Mouse (Mus musculus): ENCODE results near the gene Olfr1046.
"Not testable (repeated sequence)": the region's sequence is repeated elsewhere in the genome, so short reads cannot be mapped to it uniquely, and the experiment has no call there.

Gene Olfr1046

GRCm38 (mm10) chr2:86219214-86219613 is at the start of gene Olfr1046:
Olfr1046 (minus strand) TSS chr2:86219314.
- DNase-seq = no peak

- not testable (repeated sequence) for DNase-seq
Observed at GRCm38 (mm10) chr2:86258228-86258627, 39.1 kb upstream of the Olfr1046 start, which contains the start of gene Olfr1049. Olfr1049 (minus strand) TSS chr2:86258328.

GRCm38 (mm10) chr2:86240189-86240588 is 21.1 kb upstream of the Olfr1046 start, which contains the start of gene Olfr1048:
Olfr1048 (minus strand) TSS chr2:86240289.
- no peak for DNase-seq

GRCm38 (mm10) chr2:86231301-86231700 is 12.2 kb upstream of the Olfr1046 start, which contains the start of gene Olfr1047:
Olfr1047 (minus strand) TSS chr2:86231401.
- DNase-seq = no peak

- no peak for DNase-seq
Observed at GRCm38 (mm10) chr2:86202909-86203308, 16.2 kb downstream of the Olfr1046 start, which contains the start of gene Olfr1045. Olfr1045 (minus strand) TSS chr2:86203009.

DNA sequence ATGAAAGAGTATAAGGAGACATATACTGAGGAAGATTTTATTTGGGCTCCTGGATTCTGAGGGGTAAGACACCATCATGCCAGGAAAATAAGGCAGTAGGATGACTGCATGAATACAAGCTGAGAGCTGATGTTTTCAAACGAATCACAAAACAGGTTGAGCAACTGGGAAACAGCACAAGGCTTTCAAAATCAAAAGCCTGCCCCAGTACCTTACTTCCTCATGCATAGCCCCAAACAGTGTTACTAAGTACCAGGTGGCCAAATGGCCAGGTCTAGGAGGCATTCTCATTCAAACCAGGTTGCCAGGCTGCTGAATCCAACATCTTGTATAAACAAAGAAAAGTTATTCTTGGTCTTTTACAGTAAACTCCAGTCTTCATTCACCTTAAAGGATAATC is 23.3 kb downstream of the Olfr1046 start:
- DNase-seq = no peak

DNA sequence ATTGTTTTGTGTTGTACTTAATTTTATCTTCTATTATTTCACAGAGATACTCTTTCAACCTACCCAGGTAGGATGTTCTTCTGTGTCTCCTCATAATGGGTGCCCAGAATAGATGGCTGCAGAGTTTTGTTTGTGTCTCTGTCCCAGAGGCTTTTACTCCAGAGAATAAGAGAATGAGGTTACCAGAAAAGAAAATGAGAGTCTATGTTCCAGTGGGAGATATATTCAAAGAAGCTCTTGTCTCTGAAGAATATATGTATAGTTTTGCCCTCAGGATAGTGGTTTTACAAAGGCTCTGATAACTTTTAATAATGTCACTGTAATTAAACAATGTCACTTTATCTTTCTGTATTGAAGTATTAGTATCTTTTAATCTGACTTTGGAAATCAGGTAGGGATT is 33.5 kb downstream of the Olfr1046 start, which contains the start of gene Olfr52:
Gene Olfr52 (minus strand): TSS at position 101 of the 400 bp plus-strand sequence.
- DNase-seq = no peak

GRCm38 (mm10) chr2:86179950-86180349 is 39.2 kb downstream of the Olfr1046 start:
- no peak for DNase-seq

- DNase-seq = no peak
Observed at GRCm38 (mm10) chr2:86177720-86178119, 41.4 kb downstream of the Olfr1046 start, which contains the start of gene Olfr1044. Olfr1044 (minus strand) TSS chr2:86177820.

DNA sequence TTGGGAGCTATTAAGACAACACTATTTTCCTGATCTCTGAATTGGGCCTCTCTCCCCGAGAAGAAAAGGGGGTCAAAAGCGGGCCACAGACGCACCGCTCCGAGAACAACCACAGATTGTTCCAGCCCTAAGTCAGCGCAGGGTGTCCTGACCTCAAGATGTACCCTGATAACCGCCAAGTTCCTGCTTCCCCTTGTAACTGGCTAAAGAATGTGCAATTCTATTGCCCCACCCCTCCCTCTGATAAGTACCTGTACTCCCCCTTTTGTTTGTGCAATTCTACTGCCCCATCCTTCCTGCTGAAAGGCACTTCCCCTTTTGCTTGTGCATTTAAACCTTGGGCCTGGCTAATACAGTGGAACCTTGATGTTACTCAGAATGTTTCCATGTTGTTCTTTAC is 43.7 kb downstream of the Olfr1046 start:
- not testable (repeated sequence) for DNase-seq

GRCm38 (mm10) chr2:86167422-86167821 is 51.7 kb downstream of the Olfr1046 start, which contains the start of gene Olfr1043:
Olfr1043 (minus strand) TSS chr2:86167522.
- no peak for DNase-seq
